Mouse (Mus musculus) right cerebral cortex, postnatal 10 days (tissue): ENCODE data around the gene Aldh9a1.

Experiments used
- DNase-seq, 2 experiments: peaks; one replicate each; pipeline ENCODE4 v3.0.0; 2021; ENCODE audit warnings: low spot score in 2 of 2

Gene Aldh9a1

DNA sequence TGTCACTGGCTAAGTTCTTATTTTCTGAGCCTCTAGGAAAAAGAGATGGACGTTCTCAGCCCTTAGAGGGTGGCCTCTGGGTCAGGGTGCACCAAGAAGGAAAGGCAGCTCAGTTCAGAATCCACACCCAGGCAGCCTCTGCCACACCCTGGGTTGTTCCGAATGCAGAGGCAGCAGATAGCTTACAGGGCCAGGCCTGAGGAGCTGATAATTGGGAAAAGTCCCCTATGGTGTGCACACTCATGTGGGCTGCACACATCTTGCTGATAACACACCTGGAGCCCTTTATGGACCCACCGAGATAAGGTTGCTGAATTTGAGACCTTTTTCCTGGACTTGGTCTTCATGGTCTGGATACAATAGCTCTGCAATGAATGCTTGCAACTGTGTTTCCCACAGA, 34.4 kb downstream of the Aldh9a1 start:
- no peak for DNase-seq

DNA sequence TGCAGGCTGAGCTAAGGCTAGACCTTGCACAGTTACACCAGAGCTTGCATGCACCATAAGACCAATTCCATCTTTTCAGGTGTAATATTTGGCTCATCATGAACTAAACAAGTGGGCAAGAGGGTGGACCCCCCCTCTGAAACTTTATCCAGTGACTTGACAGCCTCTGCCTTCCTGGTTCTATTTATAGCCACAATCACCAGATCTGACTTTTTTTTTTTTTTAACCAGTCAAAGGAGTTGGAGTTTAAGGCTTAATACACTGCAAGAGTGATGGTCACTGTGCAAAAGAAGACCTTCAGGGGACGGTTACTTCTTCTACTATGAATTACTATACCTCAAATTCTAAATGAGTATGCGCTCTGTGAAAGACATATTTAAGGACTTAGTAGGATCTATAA, 35.4 kb downstream of the Aldh9a1 start:
- DNase-seq, result no peak

DNA sequence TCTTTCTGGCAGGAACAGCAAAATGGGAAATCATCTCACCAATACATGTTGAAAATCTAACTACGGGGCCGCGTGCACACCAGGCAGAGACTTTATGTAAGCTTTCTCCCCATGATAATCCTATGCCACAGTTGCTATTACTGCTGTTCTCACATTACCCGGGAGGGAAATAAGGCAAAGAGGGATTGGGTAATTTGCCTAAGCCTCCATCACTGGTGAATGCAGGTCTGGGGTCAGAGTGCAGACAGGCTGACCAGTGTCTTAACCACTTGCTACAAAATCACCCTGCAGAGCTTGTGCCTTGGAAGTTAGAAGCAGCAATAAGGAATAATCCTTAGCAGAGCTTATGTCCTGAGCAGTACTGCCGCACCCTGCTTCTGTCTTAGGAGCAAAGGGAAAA, 35.8 kb downstream of the Aldh9a1 start:
- no peak for DNase-seq

DNA sequence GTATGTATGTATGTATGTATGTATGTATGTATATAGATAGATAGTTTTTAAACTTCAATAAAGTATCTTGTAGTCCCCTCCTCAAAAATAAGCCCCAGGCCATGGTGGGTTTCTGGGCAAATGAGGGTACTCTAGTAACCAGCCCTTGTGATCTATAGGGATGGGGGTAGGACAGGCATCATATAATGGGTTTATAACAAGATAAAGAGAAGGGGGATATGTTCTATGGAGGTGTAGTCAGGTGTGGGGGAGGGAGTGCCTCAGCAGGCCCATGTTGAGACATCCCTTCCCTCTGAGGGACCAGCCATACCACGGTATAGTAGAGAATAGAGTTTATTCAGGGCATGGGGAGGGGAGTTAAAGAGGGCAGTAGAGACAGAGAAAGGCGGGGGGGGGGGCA, 36.7 kb downstream of the Aldh9a1 start:
- DNase-seq, result no peak

DNA sequence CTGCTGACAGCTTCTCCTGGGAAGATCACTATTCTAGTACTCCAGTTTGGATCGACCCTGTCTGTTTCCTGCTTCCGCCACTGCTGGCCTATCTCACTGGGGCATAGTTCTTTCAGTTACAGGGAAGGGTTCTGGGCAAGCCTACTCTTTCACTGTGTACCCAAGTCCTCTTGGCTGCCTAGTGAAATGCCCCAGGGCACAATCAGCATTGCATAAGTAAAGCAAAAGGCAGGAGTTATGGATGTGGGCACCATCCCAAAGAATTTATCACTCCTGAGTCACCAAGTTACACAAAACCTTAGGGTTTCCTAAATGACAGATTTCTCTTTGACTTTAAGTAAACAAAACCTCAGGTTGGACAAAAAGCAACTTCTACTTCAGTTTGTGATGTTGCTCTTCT, 37.5 kb downstream of the Aldh9a1 start:
- no peak for DNase-seq

DNA sequence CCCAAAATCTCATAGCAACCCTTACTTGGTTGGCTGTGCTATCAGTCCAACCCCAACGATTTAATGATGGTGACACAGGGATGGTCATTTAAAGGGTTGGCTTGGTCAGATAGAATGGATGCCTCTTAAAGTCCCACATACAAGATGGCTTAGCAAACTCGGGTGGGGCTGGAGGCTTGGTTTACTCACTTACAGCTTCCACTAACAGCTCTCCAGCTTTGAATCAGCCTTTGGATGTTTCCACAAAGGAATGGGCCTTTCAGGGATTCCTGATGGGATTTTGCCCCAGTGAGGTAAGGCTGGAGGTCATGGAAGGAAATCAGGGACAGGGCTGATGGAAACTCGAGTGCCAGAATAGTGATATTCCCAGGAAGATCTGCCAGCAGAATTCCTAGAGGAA, 38.0 kb downstream of the Aldh9a1 start:
- DNase-seq, result no peak

DNA sequence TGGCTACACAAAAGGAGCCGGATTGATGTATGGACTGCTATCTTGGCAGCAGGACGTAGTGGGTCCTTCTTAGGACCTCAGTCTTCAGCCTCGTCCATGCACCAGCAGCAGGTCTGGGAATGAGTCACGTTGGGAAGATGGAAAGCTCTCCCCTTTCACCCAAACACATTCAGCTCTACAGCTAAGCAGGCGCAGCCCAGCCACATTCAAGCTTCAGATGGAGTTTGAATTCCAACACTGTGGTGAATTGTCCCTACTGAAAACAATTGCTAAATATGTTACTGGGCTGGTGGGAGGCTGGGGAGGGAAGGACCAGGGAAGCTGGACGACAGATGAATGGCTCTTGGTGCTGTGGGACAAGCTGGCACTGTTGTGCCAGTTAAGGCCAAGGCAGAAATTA, 38.8 kb downstream of the Aldh9a1 start:
- DNase-seq, result no peak

DNA sequence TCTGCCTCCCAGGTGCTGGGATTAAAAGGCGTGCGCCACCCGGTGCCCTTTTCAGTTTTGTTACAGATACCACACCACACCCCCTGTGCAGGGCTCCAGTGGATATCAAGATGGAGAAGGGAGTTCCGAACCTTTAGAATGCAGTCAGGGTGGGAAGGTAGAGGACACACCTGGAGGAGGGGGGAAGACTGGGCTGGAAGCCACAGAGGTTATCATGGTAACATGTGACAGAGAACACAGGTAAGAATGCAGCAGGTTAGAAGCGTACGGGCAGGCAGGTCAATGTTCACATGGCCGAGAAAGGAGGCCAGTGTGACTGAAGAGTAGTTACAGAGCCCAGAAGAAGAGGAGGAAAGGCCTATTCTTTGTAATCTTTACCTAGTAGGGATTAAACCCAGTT, 39.8 kb downstream of the Aldh9a1 start:
- DNase-seq, result peak in 1 of 2 experiments; percentile 22

DNA sequence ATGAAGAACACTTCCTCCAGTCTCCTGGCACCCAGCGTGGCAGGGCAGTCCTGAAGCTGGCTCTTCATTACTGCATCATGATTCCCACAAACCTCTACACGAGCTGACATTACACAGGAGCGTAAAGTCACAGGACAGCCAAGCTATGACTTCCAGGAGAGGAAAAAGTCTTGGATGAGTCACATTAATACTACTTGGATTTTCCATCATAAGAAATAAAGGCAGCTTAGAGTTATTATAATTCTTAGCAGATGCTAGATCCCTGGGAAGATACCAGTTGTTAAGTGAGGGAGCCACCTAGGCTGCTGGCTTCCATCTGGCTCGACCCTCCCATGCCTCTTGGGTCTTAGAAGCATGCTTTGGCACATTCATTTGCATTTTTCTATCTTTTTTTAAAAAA, 40.6 kb downstream of the Aldh9a1 start:
- DNase-seq, result no peak

DNA sequence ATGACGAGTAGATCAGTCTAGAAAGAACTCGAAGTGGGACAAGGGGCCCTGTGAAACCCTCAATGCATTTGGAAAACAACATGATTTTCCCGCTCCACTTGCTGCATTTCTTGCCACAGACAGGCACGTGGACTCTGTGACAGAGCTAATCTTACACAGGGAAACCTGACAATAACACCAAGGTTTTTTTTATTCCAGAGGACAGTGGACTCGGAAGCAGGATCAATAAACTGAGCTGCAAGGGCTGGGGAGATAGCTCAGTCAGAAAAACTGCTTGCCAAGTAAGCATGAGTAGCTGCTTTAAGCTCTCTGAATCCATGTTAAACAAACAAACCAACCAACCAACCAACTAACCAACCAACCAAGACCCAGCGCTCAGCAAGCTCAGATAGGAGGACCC, 41.5 kb downstream of the Aldh9a1 start:
- peak in 1 of 2 experiments; percentile 21 for DNase-seq

DNA sequence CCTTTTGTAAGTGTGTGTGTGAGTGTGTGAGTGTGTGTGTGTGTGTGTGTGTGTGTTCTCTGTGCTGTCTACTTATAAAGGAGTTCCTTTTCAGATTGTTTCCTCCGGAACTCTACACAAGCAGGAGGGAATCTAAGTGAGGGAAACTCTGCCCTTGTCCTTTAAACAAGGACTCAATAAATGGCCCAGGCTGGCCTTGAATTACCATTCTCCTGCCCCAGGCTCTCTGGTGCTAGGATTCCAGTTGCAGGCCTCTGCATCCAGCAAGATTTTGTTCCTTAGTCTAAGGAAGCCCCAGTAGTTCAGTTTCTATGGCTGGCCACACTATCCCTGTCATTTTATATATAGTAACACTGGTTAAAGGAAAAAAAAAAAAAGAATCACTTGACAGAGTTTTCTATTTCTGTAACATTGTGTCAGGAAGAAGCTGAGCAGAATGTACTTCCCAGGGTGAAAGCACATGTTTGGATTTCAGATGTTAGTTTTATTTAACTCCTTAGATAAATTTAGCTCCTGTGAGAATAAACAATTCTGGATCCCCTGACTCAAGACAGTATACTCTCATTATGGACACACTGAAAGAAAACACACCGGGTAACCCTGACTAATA, 42.3 kb downstream of the Aldh9a1 start:
- no peak for DNase-seq

DNA sequence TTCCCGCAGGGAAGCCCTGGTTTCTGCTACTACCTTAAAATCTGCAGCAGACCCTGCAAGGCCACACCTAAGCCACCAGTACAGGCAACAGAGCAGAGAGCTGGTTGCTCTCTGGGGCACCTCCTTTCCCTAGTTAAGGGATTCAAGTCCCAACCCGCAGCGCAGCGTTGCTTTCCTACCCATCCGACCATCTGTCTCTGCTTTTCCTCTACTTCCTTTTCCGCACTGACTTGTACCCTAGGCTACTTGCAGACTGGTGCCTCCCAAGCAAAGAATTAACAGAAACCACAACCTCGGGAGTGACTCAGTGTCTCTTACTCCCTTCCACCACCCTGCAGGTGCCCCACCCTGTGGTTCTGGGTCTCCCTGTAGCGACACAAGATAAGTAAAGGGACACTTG, 42.9 kb downstream of the Aldh9a1 start:
- DNase-seq, result peak; percentile 37 to 48

DNA sequence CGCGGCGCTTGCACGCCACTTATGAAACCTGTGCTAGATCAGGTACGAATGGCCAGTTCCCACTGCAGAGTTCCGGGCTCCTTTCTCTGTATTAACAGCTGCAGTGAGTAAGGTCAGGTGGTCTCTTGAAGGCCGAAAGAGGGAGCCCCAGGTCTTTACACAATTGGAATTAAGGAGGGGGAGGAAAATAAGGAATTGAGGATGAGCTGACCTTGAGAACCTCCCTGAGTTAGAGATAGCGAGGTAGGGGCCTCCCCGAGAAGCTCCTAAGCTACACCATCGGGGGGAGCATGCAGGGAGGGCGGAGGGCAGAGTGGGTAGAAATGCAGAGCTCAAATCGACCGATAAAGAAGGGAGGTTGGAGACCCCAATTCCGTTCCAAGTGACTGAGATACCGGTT, 43.5 kb downstream of the Aldh9a1 start:
- no peak for DNase-seq

DNA sequence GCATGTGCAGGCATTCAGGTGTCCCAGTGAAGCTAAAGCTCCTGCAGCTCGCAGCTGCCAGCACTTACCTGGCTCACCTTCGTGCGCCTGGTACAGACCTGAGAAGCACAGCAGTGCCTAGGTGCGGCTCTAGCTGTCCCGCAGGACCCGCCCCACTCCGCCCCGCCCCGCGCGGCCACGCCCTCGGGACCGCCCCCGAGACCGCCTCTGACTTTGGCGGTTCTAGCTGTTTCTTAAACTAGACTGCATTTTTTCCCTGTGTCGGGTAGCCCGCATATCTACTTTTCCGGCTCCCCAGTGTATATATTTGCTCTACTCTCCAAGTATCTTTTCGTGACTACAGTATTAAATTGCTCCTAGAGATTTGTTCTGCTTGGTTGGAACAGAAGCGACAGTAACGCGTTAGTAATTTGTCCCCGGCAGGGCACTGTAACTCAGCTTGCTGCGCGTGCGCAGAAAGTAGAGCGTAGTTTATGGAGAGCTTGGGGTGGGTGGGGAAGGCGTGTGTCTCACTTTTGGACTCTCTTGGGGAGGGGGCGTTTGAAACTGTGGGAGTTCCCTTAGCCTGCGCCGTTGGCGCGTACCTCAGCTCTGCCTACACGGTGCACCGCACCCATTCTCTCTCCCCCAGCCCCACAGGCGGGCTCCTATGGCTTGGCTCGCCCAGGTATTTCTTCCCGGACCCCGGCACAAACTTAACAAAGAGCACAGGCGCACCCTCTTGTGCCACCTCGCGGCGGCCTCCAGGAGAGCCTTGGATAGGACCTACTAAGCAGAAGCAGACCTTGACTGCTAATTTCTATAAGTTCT, 44.1 kb downstream of the Aldh9a1 start, which contains the start of gene Mgst3:
Gene Mgst3 (minus strand): TSS at position 159 of the 810 bp plus-strand sequence.
- DNase-seq, result peak; percentile 96 to 97

DNA sequence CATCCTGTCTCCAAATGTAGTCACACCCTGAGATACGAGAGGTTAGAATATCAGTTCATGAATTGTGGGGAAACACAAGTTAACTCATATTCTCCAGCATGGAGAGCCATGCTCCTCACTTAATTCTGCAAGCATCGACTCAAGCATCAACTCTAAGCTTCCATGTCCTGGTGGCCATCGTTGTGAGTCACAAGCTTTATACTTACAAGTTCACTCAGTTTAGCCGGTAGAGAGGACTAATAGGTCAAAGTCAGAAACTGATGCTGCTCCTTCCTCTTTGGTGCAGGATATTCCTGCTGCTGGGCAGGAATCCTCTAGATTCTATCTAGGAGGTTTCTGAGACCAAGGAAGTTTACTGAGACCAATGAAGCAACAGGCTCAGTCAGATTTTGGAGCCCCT, 55.4 kb downstream of the Aldh9a1 start:
- DNase-seq, result no peak

DNA sequence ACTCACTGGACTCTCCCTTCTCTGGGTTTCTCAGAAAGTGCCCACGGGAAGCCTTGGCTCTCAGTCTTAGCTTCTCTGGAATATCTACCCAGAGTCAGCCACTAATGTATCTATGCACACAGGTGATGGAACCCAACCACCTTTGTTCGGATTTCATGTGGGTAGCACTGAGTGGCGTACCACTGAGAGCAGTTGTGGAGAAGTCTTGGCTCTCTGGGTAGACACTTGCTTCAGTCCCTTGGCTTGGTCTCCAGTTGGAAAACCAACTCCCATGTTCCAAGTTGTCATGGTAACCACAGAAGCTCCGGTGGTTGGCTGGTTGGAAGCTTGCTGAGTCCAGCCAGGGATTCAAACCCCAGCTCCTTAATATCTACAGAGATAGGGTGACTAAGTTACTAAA, 59.8 kb downstream of the Aldh9a1 start:
- no peak for DNase-seq

DNA sequence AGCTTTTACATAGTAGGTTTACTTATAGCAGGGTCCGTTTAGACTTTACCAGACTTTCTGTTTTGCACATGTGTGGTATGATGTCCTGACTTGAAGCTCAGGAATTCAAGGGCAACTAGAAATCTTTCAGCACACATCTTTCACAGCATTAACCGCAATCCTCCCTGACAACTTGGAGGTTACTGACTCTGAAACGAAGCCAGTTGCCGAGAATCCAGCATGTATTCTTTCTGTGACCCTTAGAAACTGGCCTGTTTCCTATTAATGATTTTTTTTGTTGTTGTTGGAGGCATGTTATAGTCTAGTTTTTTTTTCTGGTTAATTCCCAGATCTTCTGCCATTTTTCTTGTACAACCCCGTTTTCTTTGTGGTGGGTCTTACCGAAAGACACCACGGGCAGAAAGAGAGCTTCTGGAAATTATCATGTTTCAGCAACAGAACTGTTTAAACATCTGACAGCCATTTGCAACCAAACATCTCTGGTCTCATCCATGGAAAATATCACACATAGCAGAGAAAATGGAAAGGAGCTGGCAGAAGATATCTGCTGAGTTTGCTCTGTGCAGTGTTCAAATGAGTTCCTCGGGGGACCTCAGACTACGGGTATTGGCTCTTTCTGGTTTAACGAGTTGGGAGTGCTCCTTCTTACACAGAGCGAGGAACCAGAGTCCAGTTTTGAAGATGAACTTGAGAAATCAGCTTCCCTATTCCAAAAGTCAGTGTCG, 62.4 kb downstream of the Aldh9a1 start:
- no peak for DNase-seq

DNA sequence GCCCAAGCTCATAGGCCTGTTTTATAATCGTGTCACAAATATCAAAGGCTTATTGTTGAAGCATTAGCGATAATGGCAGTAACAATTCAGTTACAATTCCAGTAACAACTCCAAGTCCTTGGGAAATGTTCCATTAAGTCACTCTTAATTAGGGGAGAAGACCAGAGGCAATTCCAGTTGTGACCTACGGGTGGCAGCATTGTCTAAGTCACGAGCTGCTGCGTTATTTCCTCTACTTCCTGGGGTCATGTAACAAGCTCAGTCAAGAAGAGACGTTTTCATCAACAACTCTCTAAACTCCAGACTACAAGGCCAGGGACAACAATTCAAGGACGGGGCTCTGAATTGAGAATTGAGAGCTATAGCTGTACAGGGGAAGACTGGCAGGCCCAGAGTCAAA, 65.1 kb downstream of the Aldh9a1 start:
- peak; percentile 73 to 85 for DNase-seq
